ENCODE assay signal across 8 mouse cellular contexts in the genomic region with DNA sequence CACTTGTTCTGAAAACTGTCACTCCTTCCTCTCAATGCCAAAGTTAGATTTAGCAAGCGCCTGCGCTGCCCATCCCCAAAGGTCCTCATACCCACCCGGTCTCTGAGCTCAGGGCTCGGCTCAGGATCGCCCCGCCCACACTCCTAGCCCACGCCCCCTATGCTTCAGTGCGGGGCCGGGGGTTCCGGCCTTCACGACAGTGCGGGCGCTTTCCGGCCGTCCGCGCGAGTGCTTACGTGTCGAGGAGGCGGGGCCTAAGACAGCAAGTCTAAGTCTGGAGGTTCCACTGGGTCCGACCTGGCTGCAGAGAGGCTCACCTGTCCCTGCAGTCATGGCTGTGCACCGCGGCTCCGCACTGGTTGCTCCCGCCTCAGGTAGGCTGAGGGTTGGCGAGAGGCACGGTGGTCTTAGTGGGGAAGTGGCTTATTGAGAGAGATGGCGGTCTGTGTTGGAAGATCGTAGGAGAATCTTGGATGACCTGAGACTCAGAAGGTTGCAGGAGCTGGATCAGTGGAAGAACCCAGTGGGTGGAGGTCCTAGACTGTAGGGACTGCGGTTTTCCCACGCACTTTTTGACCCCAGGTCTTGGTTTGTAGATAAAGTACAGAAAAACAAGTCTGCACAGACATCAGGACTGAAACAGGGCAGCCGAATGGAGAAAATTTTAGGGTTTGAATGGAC. TPM values are rescaled to one million over a fixed set of nuclear protein-coding genes. Genes with fewer than 3 reads are reported as not detected.
A peak's percentile ranks its signal among the peaks of the same experiment; 100 is the strongest.
DNase-seq lines count a peak whose midpoint lies in the region; ATAC-seq lines count a peak whose summit lies in the region.

Gene Ggcx, plus strand, starts transcription at position 233 of the 681 bp plus-strand sequence.

- peak within 1 kb of the TSS; percentile 79 for H3K4me3 ChIP-seq in hindbrain, embryonic 13.5 days

- no peaks in the 10 kb centered on the region for H3K27me3 ChIP-seq in hindbrain, embryonic 13.5 days

- peaks cover 23% of the 10 kb centered on the region for H3K36me3 ChIP-seq in hindbrain, embryonic 13.5 days

- peaks cover 24% of the 10 kb centered on the region for H3K4me1 ChIP-seq in hindbrain, embryonic 13.5 days (replicated peaks)

- ATAC-seq in hindbrain, embryonic 13.5 days (ENCODE audit: low FRiP score), result peak; percentile 95

- peak; percentile 98 for DNase-seq in NIH3T3 (ENCODE audit: low read depth)
- DNase-seq in cerebellum, postnatal 10 days, result peak; percentile 96 to 98
- peak; percentile 86 to 90 for DNase-seq in frontal cortex, postnatal 14 days (ENCODE audit: low spot score in 2 of 2)
- peak; percentile 88 to 91 for DNase-seq in layer of hippocampus, postnatal 36 days
- peak; percentile 98 for DNase-seq in lung, postnatal 36 days
- peak; percentile 97 for DNase-seq in retina, postnatal 1 day
- peak; percentile 93 to 97 for DNase-seq in urinary bladder, adult 18-20 months (ENCODE audit: low spot score in 2 of 2)

- peak within 1 kb of the TSS; percentile 90 for H3K9ac ChIP-seq in hindbrain, embryonic 13.5 days

- H3K4me2 ChIP-seq in hindbrain, embryonic 13.5 days, result peak within 1 kb of the TSS; percentile 90

- H3K27ac ChIP-seq in hindbrain, embryonic 13.5 days, result peak within 1 kb of the TSS; percentile 78

- H3K9me3 ChIP-seq in hindbrain, embryonic 13.5 days, result no peaks in the 10 kb centered on the region

- WGBS in hindbrain, embryonic 13.5 days, result 2% methylated on average over 33 of the region's 33 CpGs

RNA-seq across cellular contexts. Expression of gene Ggcx, which starts in this region (rescaled TPM):
- 15.3 and 19.4 TPM in 2 replicates for polyA plus RNA-seq in hindbrain, embryonic 13.5 days (2015; fragmentation: Nextera tagmentation; extraction: Ambion mirVana)
- 10 to 100 TPM; 22.6 to 24.0 TPM for total RNA-seq in layer of hippocampus, postnatal 36 days (2021)

Comparison
In these comparisons a context has a peak if more than half of its experiments do, and no peak if none do; other contexts are left out.
1. Peak in every context shown above with its lines: DNase-seq, ATAC-seq, H3K4me3 ChIP-seq and H3K27ac ChIP-seq.